17 mouse cellular contexts compared by ENCODE assay signal in genomic region chr8:86484244-86484643, GRCm38 (mm10).
"Had no signal": no experiment of that assay in that cellular context is flagged by ENCODE, and none has a peak within 500 bp of the region (broad histone marks: within the 10 kb centered on the region; RNA-seq: fewer than 3 reads in every experiment).

No protein-coding gene starts in this region.

- ATAC-seq: midbrain, embryonic 16.5 days had no signal

- H3K36me3 ChIP-seq: midbrain, embryonic 10.5 days; midbrain, embryonic 12.5 days; neural tube, embryonic 12.5 days had no signal

- H3K4me3 ChIP-seq: midbrain, embryonic 10.5 days; midbrain, embryonic 12.5 days; neural tube, embryonic 12.5 days had no signal

- H3K27ac ChIP-seq: liver, embryonic 14.5 days; midbrain, embryonic 10.5 days; midbrain, embryonic 12.5 days; neural tube, embryonic 12.5 days had no signal

- DNase-seq: lung, embryonic 14.5 days; lung, postnatal 10 days; lung, postnatal 4 days; midbrain, embryonic 14.5 days; retina, postnatal 1 day; right cerebral cortex, adult 18-20 months; right cerebral cortex, postnatal 25 days; right cerebral cortex, postnatal 4 days; spleen, adult 18-20 months; thymus, adult 18-20 months; thymus, postnatal 14 days; thymus, postnatal 36 days had no signal

- H3K4me1 ChIP-seq: midbrain, embryonic 10.5 days; midbrain, embryonic 12.5 days; neural tube, embryonic 12.5 days had no signal

- H3K9me3 ChIP-seq: midbrain, embryonic 10.5 days; midbrain, embryonic 12.5 days; neural tube, embryonic 12.5 days had no signal

- H3K4me2 ChIP-seq: lung, embryonic 14.5 days; midbrain, embryonic 12.5 days; neural tube, embryonic 12.5 days had no signal

- H3K27me3 ChIP-seq: midbrain, embryonic 12.5 days; neural tube, embryonic 12.5 days had no signal

- H3K9ac ChIP-seq: liver, embryonic 14.5 days; lung, embryonic 14.5 days; midbrain, embryonic 12.5 days; neural tube, embryonic 12.5 days had no signal
